Mouse (Mus musculus) ovary, adult 10 weeks (tissue): ENCODE results near the gene Gfral. TPM values are rescaled to one million over a fixed set of nuclear protein-coding genes. Genes with fewer than 3 reads are reported as not detected.

Experiments used
- polyA plus RNA-seq: library from polyadenylated mRNA; stranded (reverse); fragments of 350-450 nt; fragmentation: Illumina TruSeq; extraction: RNeasy Lipid Tissue Mini Kit (QIAGEN cat#74804); gene quantifications from one replicate; pipeline ENCODE4 v1.2.3, GENCODE M21; 2014

Gene Gfral
- polyA plus RNA-seq: not detected

DNA sequence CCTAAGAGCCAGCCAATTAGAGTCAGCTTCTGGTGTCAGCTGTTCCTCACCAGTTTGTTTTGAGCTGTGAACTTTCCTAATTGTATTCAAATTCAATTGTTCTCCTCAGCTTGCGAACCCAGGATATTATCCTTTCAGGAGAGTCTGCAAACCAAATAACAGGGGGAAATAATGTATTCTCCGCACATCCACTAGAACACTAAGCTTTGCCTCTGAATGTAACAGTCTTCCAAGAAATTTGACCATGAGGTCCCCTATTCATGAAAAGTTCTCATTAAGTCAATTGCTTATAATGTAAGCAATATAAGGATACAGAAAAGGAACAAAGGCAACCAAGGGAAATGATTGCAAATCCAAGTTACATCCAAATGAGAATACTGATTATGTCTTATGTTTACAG, at the start of gene Gfral:
Gfral (minus strand) TSS at position 101 of the 400 bp plus-strand sequence.

Other genes with a start within 250 kb of the Gfral start
- 3.9 TPM for gene Hmgcll1, start 198.8 kb downstream of the Gfral start, polyA plus RNA-seq
- gene Hcrtr2, start 110.2 kb upstream of the Gfral start, polyA plus RNA-seq: 0.60 TPM